Mouse (Mus musculus) hindbrain, embryonic 15.5 days (tissue): ENCODE measurements around the gene Olfr710. TPM values are rescaled to one million over a fixed set of nuclear protein-coding genes. Genes with fewer than 3 reads are reported as not detected.
"Not testable (repeated sequence)": the region's sequence is repeated elsewhere in the genome, so short reads cannot be mapped to it uniquely, and the experiment has no call there.

Source experiments
- ATAC-seq: fragments of 200-750 bp; cut with Nextera tagmentation; 2 replicates; pipeline ENCODE4 v1.8.0; 2017; ENCODE audit warnings: low read depth, moderate number of reproducible peaks, moderate TSS enrichment; ENCODE audit not compliant: low FRiP score
- H3K27ac ChIP-seq: fragments of 300-500 bp; sonication (generic); replicated peaks from 2 replicates; pipeline ENCODE4 v1.5.1; 2015; ENCODE audit warnings: mild to moderate bottlenecking, inconsistent platforms
- H3K27me3 ChIP-seq: fragments of 300-500 bp; sonication (generic); 2 replicates; pipeline ENCODE4 v1.6.1; 2015; ENCODE audit warnings: control low read depth, inconsistent platforms
- H3K36me3 ChIP-seq: fragments of 300-500 bp; sonication (generic); 2 replicates; pipeline ENCODE4 v1.6.1; 2015; ENCODE audit warnings: control low read depth, inconsistent platforms
- H3K4me1 ChIP-seq: fragments of 300-500 bp; sonication (generic); replicated peaks from 2 replicates; pipeline ENCODE4 v1.6.1; 2015; ENCODE audit warnings: control low read depth, inconsistent platforms
- H3K4me2 ChIP-seq: fragments of 300-500 bp; sonication (generic); 2 replicates; pipeline ENCODE4 v1.6.1; 2015; ENCODE audit warnings: moderate library complexity, mild to moderate bottlenecking, inconsistent platforms
- H3K4me3 ChIP-seq: fragments of 300-500 bp; sonication (generic); 2 replicates; pipeline ENCODE4 v1.5.1; 2015; ENCODE audit warnings: mild to moderate bottlenecking, inconsistent platforms
- H3K9ac ChIP-seq: fragments of 300-500 bp; sonication (generic); 2 replicates; pipeline ENCODE4 v1.6.1; 2015; ENCODE audit warnings: inconsistent platforms
- H3K9me3 ChIP-seq: fragments of 300-500 bp; sonication (generic); 2 replicates; pipeline ENCODE4 v1.6.1; 2016; ENCODE audit warnings: control low read depth, inconsistent platforms
- WGBS: fragments of 180-500 bp; shearing (Covaris S2); methylation state at CpG from one replicate; pipeline ENCODE4 v1.1.7; 2015; 5-methylcytosine and 5-hydroxymethylcytosine counted together
- polyA plus RNA-seq: library from polyadenylated mRNA; unstranded; fragments of >200 nt; fragmentation: Nextera tagmentation; extraction: Ambion mirVana; gene quantifications from 2 replicates; pipeline ENCODE4 v1.2.1, GENCODE M21; 2015

The Olfr710 gene
- polyA plus RNA-seq = not detected in 2 replicates

DNA sequence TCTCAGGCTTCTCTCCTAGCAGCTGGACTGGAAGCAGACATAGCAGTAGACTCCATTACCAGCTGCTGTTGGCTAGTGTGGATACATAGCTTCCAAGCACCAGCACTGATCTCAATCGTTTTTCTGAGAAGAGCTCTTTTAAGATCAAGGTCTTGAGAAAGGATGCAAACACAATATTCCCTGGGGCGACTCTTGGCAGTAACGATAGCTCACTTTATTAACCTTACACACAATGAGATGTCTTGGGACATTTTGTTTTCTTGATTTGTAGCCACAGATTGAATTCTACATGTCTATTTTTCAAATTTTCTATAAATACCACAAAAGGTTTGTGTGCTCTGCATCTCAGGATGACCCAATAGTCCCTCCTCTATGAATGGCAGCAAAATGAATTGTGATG lies at the start of gene Olfr710:
Gene Olfr710, minus strand, starts transcription at position 101 of the 400 bp plus-strand sequence.
- Histone ChIP-seq H3K4me1 (no peaks in the 10 kb centered on the region), H3K4me3 (no peak within 1 kb of the TSS), H3K9me3 (no peaks in the 10 kb centered on the region), H3K27me3 (no peaks in the 10 kb centered on the region), H3K4me2 (no peak within 1 kb of the TSS), H3K27ac (no peak within 1 kb of the TSS), H3K36me3 (no peaks in the 10 kb centered on the region), H3K9ac (no peak within 1 kb of the TSS)
- 76% methylated on average over 3 of the region's 3 CpGs for WGBS
- no peak for ATAC-seq

DNA sequence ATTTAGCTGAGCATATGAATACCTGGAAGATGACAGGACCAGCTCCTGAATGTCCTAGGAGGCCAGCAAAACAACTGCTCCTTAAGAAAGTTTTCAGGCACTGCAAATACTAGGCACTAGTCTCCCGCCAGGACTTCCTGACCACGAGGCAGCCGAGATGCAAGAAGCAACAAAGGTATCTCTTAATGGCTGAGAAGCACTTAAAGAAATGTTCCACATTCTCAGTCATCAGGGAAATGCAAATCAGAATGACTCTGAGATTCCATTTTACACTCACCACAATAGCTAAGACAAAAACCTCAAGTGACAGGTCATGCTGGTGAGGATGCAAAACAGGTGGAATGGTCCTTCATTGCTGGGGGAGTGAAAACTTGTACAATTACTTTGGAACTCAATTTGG lies 37.1 kb upstream of the Olfr710 start:
- H3K36me3 ChIP-seq = no peaks in the 10 kb centered on the region
- no peak overlapping the region for H3K27ac ChIP-seq
- H3K9ac ChIP-seq = no peak overlapping the region
- H3K27me3 ChIP-seq = no peaks in the 10 kb centered on the region
- no peak overlapping the region for H3K4me2 ChIP-seq
- no peaks in the 10 kb centered on the region for H3K9me3 ChIP-seq
- no peak for ATAC-seq
- H3K4me3 ChIP-seq = no peak overlapping the region
- 91% methylated on average over 3 of the region's 3 CpGs for WGBS
- no peaks in the 10 kb centered on the region for H3K4me1 ChIP-seq

DNA sequence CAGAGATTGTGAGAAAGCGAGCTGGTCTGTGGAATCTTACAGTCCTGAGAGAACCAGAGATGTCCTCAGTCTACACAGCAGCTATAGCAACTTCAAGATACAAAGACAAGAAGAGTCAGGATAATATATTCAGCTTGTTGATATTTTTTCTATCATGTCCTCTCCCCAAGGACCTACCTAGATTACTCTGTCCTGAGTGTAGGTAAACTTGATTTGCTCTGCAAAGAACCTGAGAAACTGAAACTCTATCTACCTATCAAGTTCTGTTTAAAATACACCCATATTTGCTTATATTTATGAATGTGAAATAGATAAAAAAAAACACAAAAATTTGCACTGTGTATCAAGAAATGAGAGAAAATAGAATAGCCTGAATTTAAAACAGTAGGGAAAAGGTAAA lies 27.2 kb upstream of the Olfr710 start, which contains the start of gene Olfr711:
Gene Olfr711, minus strand, starts transcription at position 101 of the 400 bp plus-strand sequence.
- H3K27ac ChIP-seq = no peak within 1 kb of the TSS
- no peak for ATAC-seq

DNA sequence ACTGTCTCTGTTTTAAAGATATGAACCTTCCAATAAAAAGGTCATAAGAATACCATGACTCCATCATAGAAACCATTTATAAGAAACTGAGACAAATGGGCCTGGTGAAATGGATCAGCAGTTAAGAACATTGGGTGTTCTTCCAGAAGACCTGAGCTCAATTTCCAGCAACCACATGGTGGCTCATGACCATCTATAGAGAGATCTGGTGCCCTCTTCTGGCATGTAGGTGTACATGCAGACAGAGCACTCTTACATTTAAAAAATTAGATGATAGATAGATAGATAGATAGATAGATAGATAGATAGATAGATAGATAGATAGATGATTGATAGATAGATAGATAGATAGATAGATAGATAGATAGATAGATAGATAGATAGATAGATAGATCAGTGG lies 19.4 kb upstream of the Olfr710 start:
- H3K4me1 ChIP-seq, H3K36me3 ChIP-seq, H3K27ac ChIP-seq, H3K9me3 ChIP-seq, H3K4me3 ChIP-seq, ATAC-seq, H3K27me3 ChIP-seq, H3K4me2 ChIP-seq, H3K9ac ChIP-seq: not testable (repeated sequence)

More for the DNA sequence above, 27.2 kb upstream of the Olfr710 start, which contains the start of gene Olfr711:
- Histone ChIP-seq H3K36me3 (no peaks in the 10 kb centered on the region), H3K4me3 (no peak within 1 kb of the TSS), H3K9me3 (no peaks in the 10 kb centered on the region), H3K4me1 (no peaks in the 10 kb centered on the region), H3K4me2 (no peak within 1 kb of the TSS), H3K27me3 (no peaks in the 10 kb centered on the region), H3K9ac (no peak within 1 kb of the TSS)
- 79% methylated on average over 1 of the region's 1 CpGs for WGBS

DNA sequence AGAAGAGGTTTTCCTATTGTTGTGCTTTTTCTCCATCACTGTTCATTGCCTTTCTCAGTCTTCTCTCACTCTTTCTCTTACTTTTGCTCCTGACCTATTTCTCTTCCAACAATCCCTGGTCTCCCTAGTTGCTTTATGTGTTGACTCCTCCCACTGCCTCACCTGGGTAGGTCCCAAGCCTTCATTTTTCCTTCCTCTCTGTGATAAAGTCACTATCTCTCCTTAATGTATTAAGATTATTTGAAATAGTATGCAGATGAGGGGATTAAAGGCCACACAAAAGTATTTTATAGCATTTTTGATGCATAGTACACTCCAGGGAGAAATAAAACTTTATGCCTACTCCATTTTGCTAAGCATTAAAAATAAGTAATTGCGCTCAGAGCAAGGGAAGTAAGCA lies 15.7 kb upstream of the Olfr710 start, which contains the start of gene Olfr6:
Gene Olfr6, minus strand, starts transcription at position 101 of the 400 bp plus-strand sequence.
- Histone ChIP-seq H3K27ac (no peak within 1 kb of the TSS), H3K4me1 (no peaks in the 10 kb centered on the region), H3K36me3 (no peaks in the 10 kb centered on the region), H3K4me2 (no peak within 1 kb of the TSS), H3K4me3 (no peak within 1 kb of the TSS), H3K9ac (no peak within 1 kb of the TSS), H3K9me3 (no peaks in the 10 kb centered on the region), H3K27me3 (no peaks in the 10 kb centered on the region)
- no peak for ATAC-seq
- 85% methylated on average over 1 of the region's 1 CpGs for WGBS

DNA sequence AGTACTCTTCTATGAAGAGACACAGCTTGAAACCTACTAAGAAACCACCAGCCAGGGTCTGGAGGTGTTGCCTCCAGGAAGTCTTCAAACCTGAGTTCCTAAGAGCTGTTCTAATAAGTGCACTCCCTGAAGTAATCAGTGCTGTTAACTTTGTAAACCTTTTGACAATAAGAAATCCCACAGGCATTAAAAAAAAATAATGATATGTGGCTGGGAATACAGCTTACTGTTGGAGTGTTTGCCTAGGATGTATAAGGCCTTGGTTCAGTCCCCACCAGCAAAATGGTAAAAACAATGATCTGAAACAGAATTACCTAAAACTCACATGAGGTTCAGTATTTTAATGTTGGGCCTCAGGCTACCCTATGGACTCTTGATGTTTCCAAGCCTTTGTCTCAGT lies 16.0 kb downstream of the Olfr710 start, which contains the start of gene Olfr709-ps1:
Gene Olfr709-ps1, minus strand, starts transcription at position 101 of the 400 bp plus-strand sequence.
- Histone ChIP-seq H3K27me3 (no peaks in the 10 kb centered on the region), H3K4me1 (no peaks in the 10 kb centered on the region), H3K9ac (no peak within 1 kb of the TSS), H3K36me3 (no peaks in the 10 kb centered on the region), H3K4me3 (no peak within 1 kb of the TSS), H3K9me3 (no peaks in the 10 kb centered on the region), H3K4me2 (no peak within 1 kb of the TSS), H3K27ac (no peak within 1 kb of the TSS)
- ATAC-seq = no peak

DNA sequence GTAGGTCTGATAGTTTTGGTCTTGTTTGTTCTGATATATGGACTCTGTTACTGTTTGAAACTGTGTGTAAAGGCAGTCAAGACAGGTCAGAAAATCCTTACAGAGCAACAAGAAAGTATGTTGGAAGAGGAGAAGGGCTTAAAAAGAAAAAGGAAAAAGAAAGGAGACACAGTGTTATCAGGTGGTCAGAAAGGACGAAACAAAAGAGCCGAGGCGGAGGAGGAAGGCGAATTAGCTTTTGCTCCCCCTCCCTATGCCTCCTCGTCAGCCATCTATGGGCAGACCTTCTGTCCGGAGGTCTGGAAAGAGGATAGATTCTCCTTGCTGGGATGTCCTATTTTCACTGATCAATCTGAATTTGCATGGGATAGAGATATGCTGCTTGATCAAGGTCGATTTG lies 27.2 kb downstream of the Olfr710 start:
- not testable (repeated sequence) for H3K4me1 ChIP-seq, H3K27ac ChIP-seq, H3K4me3 ChIP-seq, H3K27me3 ChIP-seq, H3K4me2 ChIP-seq, H3K36me3 ChIP-seq, H3K9me3 ChIP-seq, H3K9ac ChIP-seq, ATAC-seq
- WGBS = 96% methylated on average over 7 of the region's 7 CpGs

DNA sequence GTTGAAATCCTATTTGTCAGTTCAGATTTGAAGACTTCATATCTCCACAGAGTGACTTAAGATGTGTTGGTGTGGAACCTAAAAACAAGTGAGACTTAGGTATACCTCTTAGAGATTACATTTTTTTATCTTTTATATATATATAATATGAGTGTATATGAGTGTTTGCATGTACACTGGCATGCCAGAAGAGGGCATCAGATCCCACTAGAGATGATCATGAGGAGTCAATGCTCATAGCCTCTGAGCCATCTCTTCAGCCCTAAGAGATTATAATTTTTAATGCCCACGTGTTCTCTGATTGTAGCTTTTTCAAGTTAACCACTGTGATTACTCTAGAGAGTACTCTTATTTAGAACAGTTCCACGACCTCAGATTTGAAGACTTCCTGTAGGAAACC lies 40.4 kb downstream of the Olfr710 start, which contains the start of gene Olfr1532-ps1:
Gene Olfr1532-ps1, plus strand, starts transcription at position 326 of the 400 bp plus-strand sequence.
- H3K27me3 ChIP-seq = no peaks in the 10 kb centered on the region
- ATAC-seq = no peak
- no peak within 1 kb of the TSS for H3K4me3 ChIP-seq
- H3K27ac ChIP-seq = no peak within 1 kb of the TSS
- H3K4me1 ChIP-seq = no peaks in the 10 kb centered on the region
- 68% methylated on average over 2 of the region's 2 CpGs for WGBS
- H3K9ac ChIP-seq = no peak within 1 kb of the TSS
- no peak within 1 kb of the TSS for H3K4me2 ChIP-seq
- H3K36me3 ChIP-seq = no peaks in the 10 kb centered on the region
- no peaks in the 10 kb centered on the region for H3K9me3 ChIP-seq

DNA sequence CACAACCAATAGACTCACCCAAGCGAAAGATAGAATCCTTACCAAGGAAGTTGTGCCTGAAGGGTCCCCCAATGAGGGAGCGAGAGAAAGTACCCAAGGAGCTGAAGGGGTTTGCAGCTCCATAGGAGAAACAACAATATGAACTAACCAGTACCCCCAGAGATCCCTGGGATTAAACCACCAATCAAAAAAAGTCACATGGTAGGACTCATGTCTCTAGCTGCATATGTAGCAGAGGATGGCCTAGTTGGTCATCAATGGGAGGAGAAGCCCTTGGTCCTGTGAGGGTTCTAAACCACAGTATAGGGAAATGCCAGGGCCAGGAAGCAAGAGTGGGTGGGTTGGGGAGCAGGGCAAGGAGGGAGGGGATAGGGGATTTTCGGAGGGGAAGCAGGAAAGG lies 47.0 kb downstream of the Olfr710 start, which contains the start of gene Olfr707:
Gene Olfr707, minus strand, starts transcription at position 101 of the 400 bp plus-strand sequence.
- not testable (repeated sequence) for H3K4me3 ChIP-seq, H3K9ac ChIP-seq, H3K27ac ChIP-seq, H3K4me1 ChIP-seq, H3K4me2 ChIP-seq, H3K27me3 ChIP-seq, H3K9me3 ChIP-seq, H3K36me3 ChIP-seq, ATAC-seq
- 95% methylated on average over 3 of the region's 3 CpGs for WGBS

Other genes starting within 250 kb of the Olfr710 start
- not detected in 2 replicates for gene Olfr695, start 231.9 kb downstream of the Olfr710 start, polyA plus RNA-seq
- not detected in 2 replicates for gene Olfr697, start 205.9 kb downstream of the Olfr710 start, polyA plus RNA-seq
- not detected in 2 replicates for gene Olfr698, start 192.9 kb downstream of the Olfr710 start, polyA plus RNA-seq
- not detected in 2 replicates for gene Olfr699, start 155.1 kb downstream of the Olfr710 start, polyA plus RNA-seq
- gene Olfr700, start 139.5 kb downstream of the Olfr710 start, polyA plus RNA-seq = not detected in 2 replicates
- gene Olfr701, start 134.2 kb downstream of the Olfr710 start, polyA plus RNA-seq = not detected in 2 replicates
- not detected in 2 replicates for gene Olfr702, start 114.4 kb downstream of the Olfr710 start, polyA plus RNA-seq
- gene Olfr703, start 105.0 kb downstream of the Olfr710 start, polyA plus RNA-seq = not detected in 2 replicates
- not detected in 2 replicates for gene Olfr704, start 85.1 kb downstream of the Olfr710 start, polyA plus RNA-seq
- gene Olfr705, start 71.4 kb downstream of the Olfr710 start, polyA plus RNA-seq = not detected in 2 replicates
- not detected in 2 replicates for gene Olfr706, start 60.1 kb downstream of the Olfr710 start, polyA plus RNA-seq
- gene Olfr707, start 47.1 kb downstream of the Olfr710 start, polyA plus RNA-seq = not detected in 2 replicates
- gene Olfr1532-ps1, start 40.3 kb downstream of the Olfr710 start, polyA plus RNA-seq = not detected in 2 replicates
- gene Olfr709-ps1, start 16.1 kb downstream of the Olfr710 start, polyA plus RNA-seq = not detected in 2 replicates
- not detected in 2 replicates for gene Olfr6, start 15.6 kb upstream of the Olfr710 start, polyA plus RNA-seq
- not detected in 2 replicates for gene Olfr711, start 27.1 kb upstream of the Olfr710 start, polyA plus RNA-seq
- gene Olfr2, start 57.8 kb upstream of the Olfr710 start, polyA plus RNA-seq = not detected in 2 replicates
- gene Olfr713, start 82.9 kb upstream of the Olfr710 start, polyA plus RNA-seq = not detected in 2 replicates
- not detected in 2 replicates for gene Olfr714, start 122.7 kb upstream of the Olfr710 start, polyA plus RNA-seq
- gene Olfr17, start 144.9 kb upstream of the Olfr710 start, polyA plus RNA-seq = not detected in 2 replicates
- not detected in 2 replicates for gene Olfr715b, start 162.1 kb upstream of the Olfr710 start, polyA plus RNA-seq
- not detected in 2 replicates for gene Olfr715, start 182.8 kb upstream of the Olfr710 start, polyA plus RNA-seq
- gene Olfr716, start 190.0 kb upstream of the Olfr710 start, polyA plus RNA-seq = not detected in 2 replicates
- not detected in 2 replicates for gene Nlrp14, start 218.7 kb upstream of the Olfr710 start, polyA plus RNA-seq